Mouse (Mus musculus): Measurements from ENCODE around the gene Gm4792. TPM values are rescaled to one million over a fixed set of nuclear protein-coding genes. Genes with fewer than 3 reads are reported as not detected.

Gm4792 gene
- polyA plus RNA-seq, 1 experiment from 2014 or later = not detected

- DNase-seq (ENCODE audit: low spot score) (no peak), ATAC-seq (ENCODE audit: insufficient number of reproducible peaks, low FRiP score, low TSS enrichment, low read depth) (no peak)
- H3K9me3 ChIP-seq (ENCODE audit: control insufficient read depth, low read length) = no peaks in the 10 kb centered on the region
- no peaks in the 10 kb centered on the region for H3K27me3 ChIP-seq (ENCODE audit: control insufficient read depth, insufficient read depth, low read length)
- H3K27ac ChIP-seq (replicated peaks; ENCODE audit: low read depth, low read length) = no peak overlapping the region
- 89% methylated on average over 13 of the region's 13 CpGs for WGBS
- H3K4me2 ChIP-seq (ENCODE audit: low read depth, severe bottlenecking) = no peak overlapping the region
- no peak overlapping the region for H3K4me3 ChIP-seq (ENCODE audit: low read depth, low read length)
- H3K9ac ChIP-seq (ENCODE audit: low read length) = no peak overlapping the region
- H3K36me3 ChIP-seq (ENCODE audit: control insufficient read depth, insufficient read depth, low read length) = no peaks in the 10 kb centered on the region
- H3K4me1 ChIP-seq (ENCODE audit: control insufficient read depth, insufficient read depth, low read length) = no peaks in the 10 kb centered on the region
These were observed 35.9 kb downstream of the Gm4792 start for GRCm38 (mm10) chr10:94262646-94263045.

- no peak for DNase-seq (ENCODE audit: low spot score)
- no peak overlapping the region for H3K27ac ChIP-seq (replicated peaks; ENCODE audit: low read depth, low read length)
- H3K9ac ChIP-seq (ENCODE audit: low read length) = no peak overlapping the region
- ATAC-seq (ENCODE audit: insufficient number of reproducible peaks, low FRiP score, low TSS enrichment, low read depth) = no peak
- no peaks in the 10 kb centered on the region for H3K4me1 ChIP-seq (ENCODE audit: control insufficient read depth, insufficient read depth, low read length)
- no peak overlapping the region for H3K4me3 ChIP-seq (ENCODE audit: low read depth, low read length)
- H3K4me2 ChIP-seq (ENCODE audit: low read depth, severe bottlenecking) = no peak overlapping the region
- H3K36me3 ChIP-seq (ENCODE audit: control insufficient read depth, insufficient read depth, low read length) = no peaks in the 10 kb centered on the region
- no peaks in the 10 kb centered on the region for H3K27me3 ChIP-seq (ENCODE audit: control insufficient read depth, insufficient read depth, low read length)
- H3K9me3 ChIP-seq (ENCODE audit: control insufficient read depth, low read length) = no peaks in the 10 kb centered on the region
- 68% methylated on average over 1 of the region's 1 CpGs for WGBS
These were observed 38.0 kb downstream of the Gm4792 start for GRCm38 (mm10) chr10:94260544-94260943.

- H3K9me3 ChIP-seq (ENCODE audit: control insufficient read depth, low read length) = no peaks in the 10 kb centered on the region
- no peak overlapping the region for H3K9ac ChIP-seq (ENCODE audit: low read length)
- H3K36me3 ChIP-seq (ENCODE audit: control insufficient read depth, insufficient read depth, low read length) = no peaks in the 10 kb centered on the region
- ATAC-seq (ENCODE audit: insufficient number of reproducible peaks, low FRiP score, low TSS enrichment, low read depth) (no peak), DNase-seq (ENCODE audit: low spot score) (no peak)
- no peak overlapping the region for H3K4me2 ChIP-seq (ENCODE audit: low read depth, severe bottlenecking)
- no peak overlapping the region for H3K27ac ChIP-seq (replicated peaks; ENCODE audit: low read depth, low read length)
- H3K4me3 ChIP-seq (ENCODE audit: low read depth, low read length) = no peak overlapping the region
- 92% methylated on average over 4 of the region's 4 CpGs for WGBS
- no peaks in the 10 kb centered on the region for H3K27me3 ChIP-seq (ENCODE audit: control insufficient read depth, insufficient read depth, low read length)
- H3K4me1 ChIP-seq (ENCODE audit: control insufficient read depth, insufficient read depth, low read length) = no peaks in the 10 kb centered on the region
These were observed 42.0 kb downstream of the Gm4792 start for GRCm38 (mm10) chr10:94256518-94256917.

GRCm38 (mm10) chr10:94255744-94256143, 42.8 kb downstream of the Gm4792 start:
- Histone ChIP-seq H3K9me3 (ENCODE audit: control insufficient read depth, low read length) (no peaks in the 10 kb centered on the region), H3K27ac (replicated peaks; ENCODE audit: low read depth, low read length) (no peak overlapping the region), H3K27me3 (ENCODE audit: control insufficient read depth, insufficient read depth, low read length) (no peaks in the 10 kb centered on the region), H3K36me3 (ENCODE audit: control insufficient read depth, insufficient read depth, low read length) (no peaks in the 10 kb centered on the region), H3K9ac (ENCODE audit: low read length) (no peak overlapping the region), H3K4me2 (ENCODE audit: low read depth, severe bottlenecking) (no peak overlapping the region), H3K4me3 (ENCODE audit: low read depth, low read length) (no peak overlapping the region), H3K4me1 (ENCODE audit: control insufficient read depth, insufficient read depth, low read length) (no peaks in the 10 kb centered on the region)
- DNase-seq (ENCODE audit: low spot score) (no peak), ATAC-seq (ENCODE audit: insufficient number of reproducible peaks, low FRiP score, low TSS enrichment, low read depth) (no peak)
- WGBS = 15% methylated on average over 6 of the region's 6 CpGs

GRCm38 (mm10) chr10:94254766-94255165, 43.7 kb downstream of the Gm4792 start:
- ATAC-seq (ENCODE audit: insufficient number of reproducible peaks, low FRiP score, low TSS enrichment, low read depth) = no peak
- no peak overlapping the region for H3K9ac ChIP-seq (ENCODE audit: low read length)
- H3K27me3 ChIP-seq (ENCODE audit: control insufficient read depth, insufficient read depth, low read length) = no peaks in the 10 kb centered on the region
- H3K36me3 ChIP-seq (ENCODE audit: control insufficient read depth, insufficient read depth, low read length) = no peaks in the 10 kb centered on the region
- H3K4me1 ChIP-seq (ENCODE audit: control insufficient read depth, insufficient read depth, low read length) = no peaks in the 10 kb centered on the region
- H3K4me2 ChIP-seq (ENCODE audit: low read depth, severe bottlenecking) = no peak overlapping the region
- 67% methylated on average over 3 of the region's 3 CpGs for WGBS
- H3K9me3 ChIP-seq (ENCODE audit: control insufficient read depth, low read length) = no peaks in the 10 kb centered on the region
- no peak for DNase-seq (ENCODE audit: low spot score)
- H3K4me3 ChIP-seq (ENCODE audit: low read depth, low read length) = no peak overlapping the region
- no peak overlapping the region for H3K27ac ChIP-seq (replicated peaks; ENCODE audit: low read depth, low read length)

- ATAC-seq (ENCODE audit: insufficient number of reproducible peaks, low FRiP score, low TSS enrichment, low read depth) = no peak
- DNase-seq (ENCODE audit: low spot score) = no peak
These were observed 45.2 kb downstream of the Gm4792 start for GRCm38 (mm10) chr10:94253260-94253807.

GRCm38 (mm10) chr10:94249575-94250456, 48.7 kb downstream of the Gm4792 start:
- no peak overlapping the region for H3K27ac ChIP-seq (replicated peaks; ENCODE audit: low read depth, low read length)
- no peaks in the 10 kb centered on the region for H3K36me3 ChIP-seq (ENCODE audit: control insufficient read depth, insufficient read depth, low read length)
- H3K4me1 ChIP-seq (ENCODE audit: control insufficient read depth, insufficient read depth, low read length) = no peaks in the 10 kb centered on the region
- H3K9ac ChIP-seq (ENCODE audit: low read length) = no peak overlapping the region
- no peak for ATAC-seq (ENCODE audit: insufficient number of reproducible peaks, low FRiP score, low TSS enrichment, low read depth)
- no peak overlapping the region for H3K4me3 ChIP-seq (ENCODE audit: low read depth, low read length)
- no peaks in the 10 kb centered on the region for H3K27me3 ChIP-seq (ENCODE audit: control insufficient read depth, insufficient read depth, low read length)
- DNase-seq (ENCODE audit: low spot score) = peak; percentile 45
- H3K9me3 ChIP-seq (ENCODE audit: control insufficient read depth, low read length) = no peaks in the 10 kb centered on the region
- H3K4me2 ChIP-seq (ENCODE audit: low read depth, severe bottlenecking) = no peak overlapping the region
- WGBS = 41% methylated on average over 22 of the region's 22 CpGs

More at GRCm38 (mm10) chr10:94253260-94253807, 45.2 kb downstream of the Gm4792 start:
- Histone ChIP-seq H3K4me2 (ENCODE audit: low read depth, severe bottlenecking) (no peak overlapping the region), H3K4me3 (ENCODE audit: low read depth, low read length) (no peak overlapping the region), H3K27ac (replicated peaks; ENCODE audit: low read depth, low read length) (no peak overlapping the region), H3K36me3 (ENCODE audit: control insufficient read depth, insufficient read depth, low read length) (no peaks in the 10 kb centered on the region), H3K27me3 (ENCODE audit: control insufficient read depth, insufficient read depth, low read length) (no peaks in the 10 kb centered on the region), H3K9me3 (ENCODE audit: control insufficient read depth, low read length) (no peaks in the 10 kb centered on the region), H3K9ac (ENCODE audit: low read length) (no peak overlapping the region), H3K4me1 (ENCODE audit: control insufficient read depth, insufficient read depth, low read length) (no peaks in the 10 kb centered on the region)
- 73% methylated on average over 17 of the region's 17 CpGs for WGBS

- Histone ChIP-seq H3K9ac (ENCODE audit: low read length) (no peak overlapping the region), H3K36me3 (ENCODE audit: control insufficient read depth, insufficient read depth, low read length) (no peaks in the 10 kb centered on the region), H3K4me3 (ENCODE audit: low read depth, low read length) (no peak overlapping the region), H3K4me1 (ENCODE audit: control insufficient read depth, insufficient read depth, low read length) (no peaks in the 10 kb centered on the region), H3K27me3 (ENCODE audit: control insufficient read depth, insufficient read depth, low read length) (no peaks in the 10 kb centered on the region), H3K9me3 (ENCODE audit: control insufficient read depth, low read length) (no peaks in the 10 kb centered on the region), H3K27ac (replicated peaks; ENCODE audit: low read depth, low read length) (no peak overlapping the region), H3K4me2 (ENCODE audit: low read depth, severe bottlenecking) (no peak overlapping the region)
- WGBS = 83% methylated on average over 7 of the region's 7 CpGs
- DNase-seq (ENCODE audit: low spot score) (no peak), ATAC-seq (ENCODE audit: insufficient number of reproducible peaks, low FRiP score, low TSS enrichment, low read depth) (no peak)
These were observed 50.7 kb downstream of the Gm4792 start for GRCm38 (mm10) chr10:94247748-94248349.
